Mouse (Mus musculus) C2C12 (cell line): ENCODE data around the gene March7.

ENCODE experiments used
- CEBPB ChIP-seq: IDR thresholded peaks from one replicate; pipeline ENCODE4 v1.6.1; 2011; ENCODE audit warnings: low read depth, mild to moderate bottlenecking, control low read depth, moderate library complexity
- CTCF ChIP-seq: IDR thresholded peaks from one replicate; pipeline ENCODE4 v1.5.1; 2011; ENCODE audit not compliant: control insufficient read depth, insufficient read depth, insufficient read length
- MAX ChIP-seq: IDR thresholded peaks from one replicate; pipeline ENCODE4 v1.6.1; 2011; ENCODE audit warnings: mild to moderate bottlenecking, control low read depth
- MYOG ChIP-seq: IDR thresholded peaks from one replicate; pipeline ENCODE4 v1.6.1; 2011; ENCODE audit not compliant: control insufficient read depth, insufficient read length; ENCODE audit errors: extremely low read depth
- USF1 ChIP-seq: IDR thresholded peaks from one replicate; pipeline ENCODE4 v1.6.1; 2011; ENCODE audit warnings: low read depth, mild to moderate bottlenecking, control low read depth, moderate library complexity

- TF ChIP-seq CTCF (peak; percentile 74), MAX (no peak), CEBPB (no peak), USF1 (no peak), MYOG (no peak)
These were observed at the start of gene March7, which contains the start of gene Baz2b for GRCm38 (mm10) chr2:60209703-60210651.
